8 mouse cellular contexts compared by ENCODE assay signal in the genomic region with DNA sequence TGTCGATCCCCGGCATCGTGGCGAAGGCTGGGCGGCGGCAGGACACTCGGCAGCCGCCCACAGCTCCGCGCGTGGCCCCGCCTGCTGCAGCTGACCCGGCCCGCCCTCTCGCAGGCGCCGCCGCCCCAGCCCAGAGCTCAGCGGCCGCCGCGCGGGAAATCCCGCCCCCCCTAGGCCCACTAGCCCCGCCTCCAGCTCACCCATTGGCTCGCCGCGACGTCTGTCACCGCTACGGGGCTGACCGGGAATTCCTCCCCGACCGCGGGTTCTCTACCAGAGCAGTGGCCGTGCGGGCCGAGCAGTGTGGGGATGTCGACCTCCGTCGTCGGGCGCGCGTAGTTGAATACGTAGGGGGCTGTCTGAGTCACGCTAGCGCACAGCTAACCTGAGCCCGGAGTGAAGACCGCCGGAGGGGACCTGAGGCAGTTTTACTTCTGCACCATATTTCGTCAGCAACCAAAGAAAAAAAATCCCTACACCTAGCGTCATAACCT. TPM values are rescaled to one million over a fixed set of nuclear protein-coding genes. Genes with fewer than 3 reads are reported as not detected.
DNase-seq lines count a peak whose midpoint lies in the region; ATAC-seq and TF ChIP-seq lines count a peak whose summit lies in the region.

No protein-coding gene starts in this region.

- no peaks in the 10 kb centered on the region for H3K36me3 ChIP-seq in embryonic facial prominence, embryonic 15.5 days
- H3K36me3 ChIP-seq in limb, embryonic 15.5 days = no peaks in the 10 kb centered on the region

- no peaks in the 10 kb centered on the region for H3K27me3 ChIP-seq in embryonic facial prominence, embryonic 15.5 days
- no peaks in the 10 kb centered on the region for H3K27me3 ChIP-seq in limb, embryonic 15.5 days

- H3K9ac ChIP-seq in embryonic facial prominence, embryonic 15.5 days = peak overlapping the region; percentile 79
- peak overlapping the region; percentile 81 for H3K9ac ChIP-seq in limb, embryonic 15.5 days

- no peak for TF ChIP-seq CTCF in bone marrow, adult 2 months (IDR thresholded peaks at IDR 0.05; ENCODE audit: control insufficient read depth, insufficient read depth, low read length)

- H3K27ac ChIP-seq in bone marrow, adult 2 months (ENCODE audit: control insufficient read depth, insufficient read depth, low read depth, low read length, poor library complexity) = peak overlapping the region; percentile 93
- peak overlapping the region; percentile 91 for H3K27ac ChIP-seq in embryonic facial prominence, embryonic 15.5 days (replicated peaks)
- H3K27ac ChIP-seq in limb, embryonic 15.5 days = peak overlapping the region; percentile 92

- ATAC-seq in embryonic facial prominence, embryonic 15.5 days (ENCODE audit: insufficient number of reproducible peaks, low FRiP score, low TSS enrichment, low read depth) = peak; percentile 99
- ATAC-seq in limb, embryonic 15.5 days (ENCODE audit: insufficient number of reproducible peaks, low FRiP score, low TSS enrichment, low read depth) = peak; percentile 99

- WGBS in bone marrow, adult 2 months = under 1% methylated on average over 51 of the region's 53 CpGs
- under 1% methylated on average over 53 of the region's 53 CpGs for WGBS in embryonic facial prominence, embryonic 15.5 days
- under 1% methylated on average over 49 of the region's 53 CpGs for WGBS in limb, embryonic 15.5 days

- peak overlapping the region; percentile 56 for H3K4me2 ChIP-seq in embryonic facial prominence, embryonic 15.5 days (replicated peaks)
- H3K4me2 ChIP-seq in limb, embryonic 15.5 days = peak overlapping the region; percentile 48

- TF ChIP-seq POLR2A in bone marrow, adult 2 months (IDR thresholded peaks at IDR 0.05; ENCODE audit: borderline replicate concordance, control insufficient read depth, low read depth, low read length) = peak; percentile 92

- DNase-seq in 3T3-L1 (ENCODE audit: low read depth, low spot score) = peak; percentile 87
- peak; percentile 95 for DNase-seq in heart, adult 8-10 months (ENCODE audit: low spot score)
- DNase-seq in kidney, adult 9 months = peak; percentile 94
- DNase-seq in monocyte, adult 2 months (ENCODE audit: low read depth in 1 of 2, low spot score in 2 of 2) = peak; percentile 65 to 87
- DNase-seq in spleen, postnatal 36 days (ENCODE audit: low spot score in 2 of 2) = peak; percentile 93 to 94

- H3K9me3 ChIP-seq in embryonic facial prominence, embryonic 15.5 days (replicated peaks) = no peaks in the 10 kb centered on the region
- no peaks in the 10 kb centered on the region for H3K9me3 ChIP-seq in limb, embryonic 15.5 days

- H3K4me3 ChIP-seq in bone marrow, adult 2 months (replicated peaks; ENCODE audit: control insufficient read depth, low read depth, low read length) = peak overlapping the region; percentile 85
- peak overlapping the region; percentile 92 for H3K4me3 ChIP-seq in embryonic facial prominence, embryonic 15.5 days (replicated peaks)
- H3K4me3 ChIP-seq in limb, embryonic 15.5 days = peak overlapping the region; percentile 90

- H3K4me1 ChIP-seq in bone marrow, adult 2 months (ENCODE audit: control insufficient read depth, insufficient read depth, low read length) = no peaks in the 10 kb centered on the region
- no peaks in the 10 kb centered on the region for H3K4me1 ChIP-seq in embryonic facial prominence, embryonic 15.5 days
- H3K4me1 ChIP-seq in limb, embryonic 15.5 days = 0 out of 2 replicates have a peak, but pooled peaks cover 7% of the 10 kb centered on the region

RNA-seq across cellular contexts. Expression of gene Appl1, which starts 0.5 kb away (rescaled TPM):
- 2.9 and 7.5 TPM in 2 replicates for polyA plus RNA-seq in bone marrow, adult 2 months (2011; ENCODE audit: insufficient read depth, insufficient read length, low replicate concordance, missing spikeins)
- polyA plus RNA-seq in embryonic facial prominence, embryonic 15.5 days (2015; fragmentation: Nextera tagmentation; extraction: Ambion mirVana) = 39.3 and 47.7 TPM in 2 replicates
- total RNA-seq in heart, adult 8-10 months (2022) = 10 to 100 TPM; 12.7 to 23.4 (median 17.5) TPM
- polyA plus RNA-seq in limb, embryonic 15.5 days (2015; fragmentation: Nextera tagmentation; extraction: Ambion mirVana) = 44.1 and 58.6 TPM in 2 replicates

RNA-seq across cellular contexts. Expression of gene Hesx1, which starts 23.7 kb away (rescaled TPM):
- not detected in 2 replicates for polyA plus RNA-seq in bone marrow, adult 2 months (2011; ENCODE audit: insufficient read depth, insufficient read length, low replicate concordance, missing spikeins)
- 0.28 and 0.39 TPM in 2 replicates for polyA plus RNA-seq in embryonic facial prominence, embryonic 15.5 days (2015; fragmentation: Nextera tagmentation; extraction: Ambion mirVana)
- not detected for total RNA-seq in heart, adult 8-10 months (2022)
- polyA plus RNA-seq in limb, embryonic 15.5 days (2015; fragmentation: Nextera tagmentation; extraction: Ambion mirVana) = 0.24 TPM in 1 of 2 replicates, not detected in the other

Comparison
In these comparisons a context has a peak if more than half of its experiments do, and no peak if none do; other contexts are left out.
1. Peak in every context shown above with its lines: DNase-seq, ATAC-seq, H3K4me3 ChIP-seq and H3K27ac ChIP-seq.